Mouse (Mus musculus) MEL (cell line): ENCODE results near the gene Krtap5-2. TPM values are rescaled to one million over a fixed set of nuclear protein-coding genes. Genes with fewer than 3 reads are reported as not detected.

ENCODE experiments used
- DNase-seq: peaks from one replicate; pipeline ENCODE4 v3.0.0; 2011; ENCODE audit warnings: low read depth, low spot score
- H3K27ac ChIP-seq: 2 replicates; pipeline ENCODE4 v1.5.1; 2012; ENCODE audit warnings: low read depth, mild to moderate bottlenecking, control low read depth, low read length, moderate library complexity; ENCODE audit not compliant: control insufficient read depth
- H3K27me3 ChIP-seq, 2 experiments: fragments of 150-350 bp in 1 of 2; sonication (generic) in 1 of 2; 2 replicates each; pipeline ENCODE4 v1.6.1; 2012; ENCODE audit warnings: low read length in 2 of 2, mild to moderate bottlenecking in 2 of 2, improper control_type of control experiment in 1 of 2, moderate library complexity in 1 of 2; ENCODE audit not compliant: insufficient read depth in 2 of 2, control insufficient read depth in 1 of 2
- H3K36me3 ChIP-seq, 2 experiments: 2 replicates each; pipeline ENCODE4 v1.6.1; 2012 to 2014; ENCODE audit warnings: low read length in 2 of 2, improper control_type of control experiment in 1 of 2, inconsistent platforms in 1 of 2, mild to moderate bottlenecking in 1 of 2; ENCODE audit not compliant: insufficient read depth in 2 of 2, control insufficient read depth in 1 of 2
- H3K4me1 ChIP-seq, 2 experiments: fragments of 150-350 bp in 1 of 2; sonication (generic) in 1 of 2; 2 replicates each; pipeline ENCODE4 v1.6.1; 2012; ENCODE audit warnings: low read length in 2 of 2, improper control_type of control experiment in 1 of 2, mild to moderate bottlenecking in 1 of 2; ENCODE audit not compliant: insufficient read depth in 2 of 2, control insufficient read depth in 1 of 2
- H3K4me3 ChIP-seq, 2 experiments: fragments of 150-350 bp in 1 of 2; sonication (generic) in 1 of 2; 2 replicates each; pipeline ENCODE4 v1.5.1; 2012; ENCODE audit warnings: low read depth in 2 of 2, low read length in 2 of 2, mild to moderate bottlenecking in 2 of 2, moderate library complexity in 2 of 2, control low read depth in 1 of 2, improper control_type of control experiment in 1 of 2; ENCODE audit not compliant: control insufficient read depth in 1 of 2, insufficient read depth in 1 of 2
- H3K79me2 ChIP-seq: 2 replicates; pipeline ENCODE4 v1.6.1; 2012; ENCODE audit warnings: mild to moderate bottlenecking, low read length, moderate library complexity; ENCODE audit not compliant: control insufficient read depth, poor library complexity, insufficient read depth
- H3K9ac ChIP-seq: 2 replicates; pipeline ENCODE4 v1.6.1; 2012; ENCODE audit warnings: low read depth, mild to moderate bottlenecking, control low read depth, low read length, moderate library complexity; ENCODE audit not compliant: control insufficient read depth, poor library complexity, severe bottlenecking
- H3K9me3 ChIP-seq: fragments of 150-350 bp; sonication (generic); replicated peaks from 2 replicates; pipeline ENCODE4 v1.6.1; 2012; ENCODE audit warnings: mild to moderate bottlenecking, low read length, improper control_type of control experiment, moderate library complexity; ENCODE audit not compliant: insufficient read depth
- BHLHE40 ChIP-seq: IDR thresholded peaks from 2 replicates; pipeline ENCODE4 v1.6.1; 2012; ENCODE audit warnings: low read depth, mild to moderate bottlenecking, inconsistent platforms, low read length, improper control_type of control experiment, borderline replicate concordance
- CHD1 ChIP-seq: IDR thresholded peaks from 2 replicates; pipeline ENCODE4 v1.6.1; 2012; ENCODE audit warnings: low read depth, mild to moderate bottlenecking, inconsistent platforms, low read length, improper control_type of control experiment
- ELF1 ChIP-seq: IDR thresholded peaks from 2 replicates; pipeline ENCODE4 v1.6.1; 2014; ENCODE audit warnings: low read depth, mild to moderate bottlenecking, inconsistent platforms, low read length, improper control_type of control experiment, moderate library complexity
- EP300 ChIP-seq, 2 experiments: IDR thresholded peaks; 2 replicates each; pipeline ENCODE4 v1.6.1; 2011; ENCODE audit warnings: improper control_type of control experiment in 2 of 2, low read length in 2 of 2, low read depth in 1 of 2, mild to moderate bottlenecking in 1 of 2
- ETS1 ChIP-seq: IDR thresholded peaks from 2 replicates; pipeline ENCODE4 v1.6.1; 2012; ENCODE audit warnings: low read depth, mild to moderate bottlenecking, inconsistent platforms, low read length, improper control_type of control experiment, moderate library complexity
- GABPA ChIP-seq: IDR thresholded peaks from 2 replicates; pipeline ENCODE4 v1.6.1; 2012; ENCODE audit warnings: low read depth, mild to moderate bottlenecking, inconsistent platforms, low read length, improper control_type of control experiment, moderate library complexity
- GATA1 ChIP-seq: IDR thresholded peaks from 2 replicates; pipeline ENCODE4 v1.6.1; 2011; ENCODE audit warnings: low read depth, low read length, improper control_type of control experiment
- HCFC1 ChIP-seq: IDR thresholded peaks from 2 replicates; pipeline ENCODE4 v1.6.1; 2012; ENCODE audit warnings: low read depth, mild to moderate bottlenecking, inconsistent platforms, low read length, improper control_type of control experiment, moderate library complexity
- JUND ChIP-seq: IDR thresholded peaks from 2 replicates; pipeline ENCODE4 v1.6.1; 2011; ENCODE audit warnings: low read depth, mild to moderate bottlenecking, improper control_type of control experiment, low read length
- MAFK ChIP-seq: IDR thresholded peaks from 2 replicates; pipeline ENCODE4 v1.6.1; 2011; ENCODE audit warnings: low read depth, mild to moderate bottlenecking, low read length, improper control_type of control experiment, borderline replicate concordance
- MAX ChIP-seq: IDR thresholded peaks from 2 replicates; pipeline ENCODE4 v1.6.1; 2011; ENCODE audit warnings: low read length, improper control_type of control experiment
- MAZ ChIP-seq: IDR thresholded peaks from 2 replicates; pipeline ENCODE4 v1.6.1; 2012; ENCODE audit warnings: low read depth, mild to moderate bottlenecking, inconsistent platforms, low read length, improper control_type of control experiment
- MEF2A ChIP-seq: IDR thresholded peaks from 2 replicates; pipeline ENCODE4 v1.6.1; 2014; ENCODE audit warnings: low read depth, mild to moderate bottlenecking, inconsistent platforms, low read length, improper control_type of control experiment; ENCODE audit not compliant: poor library complexity, insufficient replicate concordance, severe bottlenecking; ENCODE audit errors: extremely low read depth
- MXI1 ChIP-seq: IDR thresholded peaks from 2 replicates; pipeline ENCODE4 v1.6.1; 2011; ENCODE audit warnings: mild to moderate bottlenecking, low read depth, low read length, improper control_type of control experiment
- MYC ChIP-seq: IDR thresholded peaks from 2 replicates; pipeline ENCODE4 v1.6.1; 2011; ENCODE audit warnings: low read depth, mild to moderate bottlenecking, low read length, improper control_type of control experiment, moderate library complexity
- NELFE ChIP-seq: IDR thresholded peaks from 2 replicates; pipeline ENCODE4 v1.6.1; 2011; ENCODE audit warnings: low read depth, low read length, improper control_type of control experiment
- POLR2AphosphoS2 ChIP-seq: IDR thresholded peaks from 2 replicates; pipeline ENCODE4 v1.6.1; 2011; ENCODE audit warnings: low read length, improper control_type of control experiment
- TAL1 ChIP-seq: IDR thresholded peaks from 2 replicates; pipeline ENCODE4 v1.6.1; 2012; ENCODE audit warnings: mild to moderate bottlenecking, inconsistent platforms, low read length, moderate library complexity, mixed read lengths
- UBTF ChIP-seq: IDR thresholded peaks from 2 replicates; pipeline ENCODE4 v1.6.1; 2012; ENCODE audit warnings: low read depth, mild to moderate bottlenecking, inconsistent platforms, low read length, improper control_type of control experiment, moderate library complexity, borderline replicate concordance; ENCODE audit not compliant: insufficient read depth
- ZKSCAN1 ChIP-seq: IDR thresholded peaks from 2 replicates; pipeline ENCODE4 v1.6.1; 2012; ENCODE audit warnings: low read depth, mild to moderate bottlenecking, inconsistent platforms, low read length, improper control_type of control experiment, moderate library complexity
- ZMIZ1 ChIP-seq: IDR thresholded peaks from 2 replicates; pipeline ENCODE4 v1.6.1; 2012; ENCODE audit warnings: low read depth, mild to moderate bottlenecking, inconsistent platforms, low read length, improper control_type of control experiment, moderate library complexity
- polyA plus RNA-seq, 2 experiments: library from polyadenylated mRNA; stranded (reverse) in 1 of 2; unstranded in 1 of 2; fragments of >175 nt in 1 of 2; fragments of >200 nt in 1 of 2; gene quantifications; 2 replicates each; pipeline versions ENCODE4 v1.2.1 to v1.2.4; 2012; ENCODE audit warnings: low replicate concordance in 2 of 2, low read depth in 1 of 2; ENCODE audit not compliant: insufficient read length in 2 of 2, insufficient read depth in 1 of 2, missing spikeins in 1 of 2
- total RNA-seq: library from RNA; depleted of rRNA; stranded (reverse); fragments of 300-350 nt; gene quantifications from 2 replicates; pipeline ENCODE4 v1.2.3, GENCODE M21; 2012

Gene Krtap5-2
- total and polyA plus RNA-seq, 3 experiments = not detected

GRCm38 (mm10) chr7:142155308-142155707, 20.5 kb downstream of the Krtap5-2 start:
- Histone ChIP-seq H3K27ac (no peak overlapping the region), H3K36me3 (no peaks in the 10 kb centered on the region), H3K9me3 (no peaks in the 10 kb centered on the region), H3K4me3 (no peak overlapping the region), H3K79me2 (no peaks in the 10 kb centered on the region), H3K4me1 (no peaks in the 10 kb centered on the region), H3K27me3 (no peaks in the 10 kb centered on the region; a peak in 1 of 4 replicates), H3K9ac (no peak overlapping the region)
- TF ChIP-seq JUND = no peak
- TF ChIP-seq MAX = no peak
- TF ChIP-seq ZMIZ1 = no peak
- DNase-seq = peak; percentile 19

- Histone ChIP-seq H3K36me3 (no peaks in the 10 kb centered on the region), H3K79me2 (no peaks in the 10 kb centered on the region), H3K27ac (no peak overlapping the region), H3K9me3 (no peaks in the 10 kb centered on the region), H3K9ac (no peak overlapping the region), H3K27me3 (no peaks in the 10 kb centered on the region; a peak in 1 of 4 replicates), H3K4me3 (no peak overlapping the region), H3K4me1 (no peaks in the 10 kb centered on the region)
- no peak for DNase-seq
- TF ChIP-seq ELF1 (no peak), BHLHE40 (no peak), MAZ (no peak), MEF2A (no peak), GABPA (no peak), CHD1 (no peak), MAFK (no peak), POLR2AphosphoS2 (no peak)
- TF ChIP-seq, all 39 proteins: peak for 0
These were observed 23.6 kb downstream of the Krtap5-2 start for GRCm38 (mm10) chr7:142152191-142152590.

- no peak overlapping the region for H3K27ac ChIP-seq
- no peaks in the 10 kb centered on the region for H3K79me2 ChIP-seq
- no peaks in the 10 kb centered on the region for H3K4me1 ChIP-seq
- TF ChIP-seq MXI1 (no peak), MAZ (no peak), HCFC1 (no peak), MYC (no peak), ZKSCAN1 (no peak), GATA1 (no peak), ETS1 (no peak), UBTF (no peak), TAL1 (no peak), EP300 (IDR thresholded peaks at IDR 0.05; ENCODE audit: low read depth in 1 of 2, low read length in 2 of 2) (no peak), NELFE (no peak)
- no peaks in the 10 kb centered on the region for H3K9me3 ChIP-seq
- H3K9ac ChIP-seq = no peak overlapping the region
- H3K4me3 ChIP-seq = no peak overlapping the region
- no peaks in the 10 kb centered on the region for H3K36me3 ChIP-seq
- H3K27me3 ChIP-seq = no peaks in the 10 kb centered on the region; a peak in 1 of 4 replicates
- DNase-seq = no peak
These were observed 27.2 kb downstream of the Krtap5-2 start for GRCm38 (mm10) chr7:142148633-142149032.
